Mouse (Mus musculus) forebrain, embryonic 14.5 days (tissue): ENCODE measurements at regions not wholly inside any gene's neighbourhood (a gene's known extent, or its start where the extent isn't known, plus 50 kb on each side); places are given as distances from the start of the nearest gene placed in this dataset.

Experiments
- ATAC-seq: fragments of 200-750 bp; cut with Nextera tagmentation; 2 replicates; pipeline ENCODE4 v1.8.0; 2017; ENCODE audit warnings: mild to moderate bottlenecking, moderate library complexity
- DNase-seq: peaks from one replicate; pipeline ENCODE4 v3.0.0-alpha.2; 2015; ENCODE audit warnings: low spot score
- H3K27ac ChIP-seq: fragments of 300-500 bp; sonication (generic); 2 replicates; pipeline ENCODE4 v1.5.1; 2014; ENCODE audit warnings: low read depth, mild to moderate bottlenecking, control low read depth, low read length, moderate library complexity
- H3K27me3 ChIP-seq: fragments of 300-500 bp; sonication (generic); replicated peaks from 2 replicates; pipeline ENCODE4 v1.6.1; 2014; ENCODE audit warnings: low read length, control low read depth, mixed read lengths; ENCODE audit not compliant: control insufficient read depth, insufficient read depth
- H3K36me3 ChIP-seq: fragments of 300-500 bp; sonication (generic); 2 replicates; pipeline ENCODE4 v1.6.1; 2014; ENCODE audit warnings: low read length, control low read depth; ENCODE audit not compliant: control insufficient read depth, insufficient read depth
- H3K4me1 ChIP-seq: fragments of 300-500 bp; sonication (generic); 2 replicates; pipeline ENCODE4 v1.6.1; 2014; ENCODE audit warnings: antibody characterized with exemption, low read length, control low read depth; ENCODE audit not compliant: control insufficient read depth, insufficient read depth
- H3K4me2 ChIP-seq: fragments of 300-500 bp; sonication (generic); 2 replicates; pipeline ENCODE4 v1.6.1; 2014; ENCODE audit warnings: mild to moderate bottlenecking, control low read depth, low read length
- H3K4me3 ChIP-seq: fragments of 300-500 bp; sonication (generic); 2 replicates; pipeline ENCODE4 v1.5.1; 2014; ENCODE audit warnings: low read depth, low read length, control low read depth
- H3K9ac ChIP-seq: fragments of 300-500 bp; sonication (generic); 2 replicates; pipeline ENCODE4 v1.6.1; 2014; ENCODE audit warnings: mild to moderate bottlenecking, low read length, control low read depth, moderate library complexity
- H3K9me3 ChIP-seq: fragments of 300-500 bp; sonication (generic); replicated peaks from 2 replicates; pipeline ENCODE4 v1.6.1; 2016; ENCODE audit warnings: low read length, control low read depth, mixed read lengths; ENCODE audit not compliant: control insufficient read depth
- WGBS: fragments of 180-500 bp; shearing (Covaris S2); extraction: QIAGEN DNeasy Blood & Tissue Kit; methylation state at CpG from one replicate; pipeline ENCODE4 v1.1.7; 2014; 5-methylcytosine and 5-hydroxymethylcytosine counted together

- Histone ChIP-seq H3K4me1 (no peaks in the 10 kb centered on the region; the same call in 1 of the 2 replicates), H3K9ac (no peak overlapping the region), H3K4me2 (no peak overlapping the region), H3K4me3 (no peak overlapping the region), H3K9me3 (no peaks in the 10 kb centered on the region), H3K27ac (no peak overlapping the region), H3K36me3 (no peaks in the 10 kb centered on the region), H3K27me3 (no peaks in the 10 kb centered on the region)
- 84% methylated on average over 2 of the region's 2 CpGs for WGBS
- no peak for ATAC-seq
- no peak for DNase-seq
Measured at GRCm38 (mm10) chr6:22411796-22412195, 55.8 kb upstream of the Fam3c start.

GRCm38 (mm10) chr6:22408808-22409589, 53.0 kb upstream of the Fam3c start:
- 73% methylated on average over 7 of the region's 7 CpGs for WGBS
- DNase-seq (no peak), ATAC-seq (no peak)
- H3K9me3 ChIP-seq, result no peaks in the 10 kb centered on the region
- H3K4me2 ChIP-seq, result no peak overlapping the region
- no peaks in the 10 kb centered on the region for H3K36me3 ChIP-seq
- H3K4me1 ChIP-seq, result no peaks in the 10 kb centered on the region; the same call in 1 of the 2 replicates
- no peak overlapping the region for H3K27ac ChIP-seq
- H3K9ac ChIP-seq, result no peak overlapping the region
- no peaks in the 10 kb centered on the region for H3K27me3 ChIP-seq
- no peak overlapping the region for H3K4me3 ChIP-seq
